Mouse (Mus musculus): ENCODE data around the gene Nccrp1. TPM values are rescaled to one million over a fixed set of nuclear protein-coding genes. Genes with fewer than 3 reads are reported as not detected.
"Not testable (repeated sequence)": the region's sequence is repeated elsewhere in the genome, so short reads cannot be mapped to it uniquely, and the experiment has no call there.

Gene Nccrp1
- polyA plus RNA-seq, 1 experiment from 2014 or later = not detected

GRCm38 (mm10) chr7:28511441-28511840 is 35.6 kb downstream of the Nccrp1 start:
- H3K4me2 ChIP-seq (ENCODE audit: low read length) = no peak overlapping the region
- WGBS = 70% methylated on average over 8 of the region's 8 CpGs

GRCm38 (mm10) chr7:28510405-28510974 is 36.6 kb downstream of the Nccrp1 start, which contains the start of gene Ifnl2:
TSS of gene Ifnl2 (minus strand) at chr7:28510455.
- not testable (repeated sequence) for H3K4me1 ChIP-seq (ENCODE audit: control insufficient read depth, insufficient read depth, low read length); H3K27ac ChIP-seq (ENCODE audit: low read depth, low read length); H3K9ac ChIP-seq (ENCODE audit: low read length); DNase-seq (ENCODE audit: low spot score); H3K27me3 ChIP-seq (replicated peaks; ENCODE audit: control insufficient read depth, insufficient read depth, low read length); H3K36me3 ChIP-seq (ENCODE audit: control insufficient read depth, insufficient read depth, low read length); H3K9me3 ChIP-seq (replicated peaks; ENCODE audit: control insufficient read depth, low read length); H3K4me2 ChIP-seq (ENCODE audit: low read length); ATAC-seq; H3K4me3 ChIP-seq (ENCODE audit: low read depth, low read length)
- WGBS = 60% methylated on average over 8 of the region's 8 CpGs

More at GRCm38 (mm10) chr7:28511441-28511840, 35.6 kb downstream of the Nccrp1 start:
- no peak overlapping the region for H3K4me3 ChIP-seq (ENCODE audit: low read depth, low read length)
- no peaks in the 10 kb centered on the region for H3K27me3 ChIP-seq (replicated peaks; ENCODE audit: control insufficient read depth, insufficient read depth, low read length)
- H3K27ac ChIP-seq (ENCODE audit: low read depth, low read length) = no peak overlapping the region
- H3K36me3 ChIP-seq (ENCODE audit: control insufficient read depth, insufficient read depth, low read length) = no peaks in the 10 kb centered on the region
- no peak for DNase-seq (ENCODE audit: low spot score)
- ATAC-seq = no peak
- H3K9me3 ChIP-seq (replicated peaks; ENCODE audit: control insufficient read depth, low read length) = no peaks in the 10 kb centered on the region
- H3K9ac ChIP-seq (ENCODE audit: low read length) = no peak overlapping the region
- H3K4me1 ChIP-seq (ENCODE audit: control insufficient read depth, insufficient read depth, low read length) = no peaks in the 10 kb centered on the region

GRCm38 (mm10) chr7:28509121-28509520 is 37.9 kb downstream of the Nccrp1 start:
- not testable (repeated sequence) for H3K4me3 ChIP-seq (ENCODE audit: low read depth, low read length); H3K4me1 ChIP-seq (ENCODE audit: control insufficient read depth, insufficient read depth, low read length); ATAC-seq; H3K9ac ChIP-seq (ENCODE audit: low read length); DNase-seq (ENCODE audit: low spot score); H3K27ac ChIP-seq (ENCODE audit: low read depth, low read length); H3K36me3 ChIP-seq (ENCODE audit: control insufficient read depth, insufficient read depth, low read length); H3K4me2 ChIP-seq (ENCODE audit: low read length); H3K9me3 ChIP-seq (replicated peaks; ENCODE audit: control insufficient read depth, low read length); H3K27me3 ChIP-seq (replicated peaks; ENCODE audit: control insufficient read depth, insufficient read depth, low read length)
- WGBS = 100% methylated on average over 1 of the region's 2 CpGs

GRCm38 (mm10) chr7:28505585-28505984 is 41.5 kb downstream of the Nccrp1 start:
- Histone ChIP-seq H3K9ac (ENCODE audit: low read length) (no peak overlapping the region), H3K9me3 (replicated peaks; ENCODE audit: control insufficient read depth, low read length) (0 out of 2 replicates have a peak, but pooled peaks cover 3% of the 10 kb centered on the region), H3K36me3 (ENCODE audit: control insufficient read depth, insufficient read depth, low read length) (no peaks in the 10 kb centered on the region), H3K27me3 (replicated peaks; ENCODE audit: control insufficient read depth, insufficient read depth, low read length) (no peaks in the 10 kb centered on the region; the same call in 1 of the 2 replicates), H3K27ac (ENCODE audit: low read depth, low read length) (no peak overlapping the region), H3K4me2 (ENCODE audit: low read length) (no peak overlapping the region), H3K4me1 (ENCODE audit: control insufficient read depth, insufficient read depth, low read length) (no peaks in the 10 kb centered on the region), H3K4me3 (ENCODE audit: low read depth, low read length) (no peak overlapping the region)
- DNase-seq (ENCODE audit: low spot score) (no peak), ATAC-seq (no peak)
- WGBS = 8% methylated on average over 5 of the region's 5 CpGs

GRCm38 (mm10) chr7:28495426-28495825 is 51.6 kb downstream of the Nccrp1 start:
- H3K9ac ChIP-seq (ENCODE audit: low read length) = no peak overlapping the region
- H3K36me3 ChIP-seq (ENCODE audit: control insufficient read depth, insufficient read depth, low read length) = no peaks in the 10 kb centered on the region
- no peaks in the 10 kb centered on the region for H3K27me3 ChIP-seq (replicated peaks; ENCODE audit: control insufficient read depth, insufficient read depth, low read length)
- H3K27ac ChIP-seq (ENCODE audit: low read depth, low read length) = no peak overlapping the region
- DNase-seq (ENCODE audit: low spot score) = peak; percentile 17
- no peak for ATAC-seq
- H3K4me2 ChIP-seq (ENCODE audit: low read length) = no peak overlapping the region
- no peaks in the 10 kb centered on the region for H3K4me1 ChIP-seq (ENCODE audit: control insufficient read depth, insufficient read depth, low read length)
- no peak overlapping the region for H3K4me3 ChIP-seq (ENCODE audit: low read depth, low read length)
- no peaks in the 10 kb centered on the region for H3K9me3 ChIP-seq (replicated peaks; ENCODE audit: control insufficient read depth, low read length)
- WGBS = 67% methylated on average over 11 of the region's 11 CpGs

Small RNA genes within 50 kb of the gene (microRNA-seq; reads per million reads assigned to microRNA genes)
- gene Mir7049 = 0.40 reads per million

Other genes starting within 250 kb of the Nccrp1 start
- gene Dll3, start 245.0 kb downstream of the Nccrp1 start, polyA plus RNA-seq (2014; fragmentation: Nextera tagmentation; extraction: Ambion mirVana) = 14.2 and 16.3 TPM in 2 replicates
- 163 and 171 TPM in 2 replicates for gene Timm50, start 235.2 kb downstream of the Nccrp1 start, polyA plus RNA-seq (2014; fragmentation: Nextera tagmentation; extraction: Ambion mirVana)
- gene Supt5, start 208.5 kb downstream of the Nccrp1 start, polyA plus RNA-seq (2014; fragmentation: Nextera tagmentation; extraction: Ambion mirVana) = 62.6 and 77.8 TPM in 2 replicates
- gene Rps16, start 196.6 kb downstream of the Nccrp1 start, polyA plus RNA-seq (2014; fragmentation: Nextera tagmentation; extraction: Ambion mirVana) = 539 and 750 TPM in 2 replicates
- 17.7 and 27.5 TPM in 2 replicates for gene Plekhg2, start 174.7 kb downstream of the Nccrp1 start, polyA plus RNA-seq (2014; fragmentation: Nextera tagmentation; extraction: Ambion mirVana)
- 3.3 and 5.6 TPM in 2 replicates for gene Zfp36, start 167.0 kb downstream of the Nccrp1 start, polyA plus RNA-seq (2014; fragmentation: Nextera tagmentation; extraction: Ambion mirVana)
- gene Med29, start 154.5 kb downstream of the Nccrp1 start, polyA plus RNA-seq (2014; fragmentation: Nextera tagmentation; extraction: Ambion mirVana) = 42.3 and 52.9 TPM in 2 replicates
- 59.3 and 73.1 TPM in 2 replicates for gene Paf1, start 154.3 kb downstream of the Nccrp1 start, polyA plus RNA-seq (2014; fragmentation: Nextera tagmentation; extraction: Ambion mirVana)
- 3.3 and 4.9 TPM in 2 replicates for gene Gmfg, start 109.8 kb downstream of the Nccrp1 start, polyA plus RNA-seq (2014; fragmentation: Nextera tagmentation; extraction: Ambion mirVana)
- gene Lrfn1, start 95.3 kb downstream of the Nccrp1 start, polyA plus RNA-seq (2014; fragmentation: Nextera tagmentation; extraction: Ambion mirVana) = 8.7 and 9.8 TPM in 2 replicates
- gene Ifnl2, start 36.8 kb downstream of the Nccrp1 start, polyA plus RNA-seq (2014; fragmentation: Nextera tagmentation; extraction: Ambion mirVana) = not detected in 2 replicates
- not detected in 2 replicates for gene Ifnl3, start 24.4 kb downstream of the Nccrp1 start, polyA plus RNA-seq (2014; fragmentation: Nextera tagmentation; extraction: Ambion mirVana)
- gene Sycn, start 6.4 kb downstream of the Nccrp1 start, polyA plus RNA-seq (2014; fragmentation: Nextera tagmentation; extraction: Ambion mirVana) = not detected in 2 replicates
- 20.1 and 24.1 TPM in 2 replicates for gene Samd4b, start 50.9 kb upstream of the Nccrp1 start, polyA plus RNA-seq (2014; fragmentation: Nextera tagmentation; extraction: Ambion mirVana)
- 12.6 and 16.0 TPM in 2 replicates for gene Pak4, start 50.9 kb upstream of the Nccrp1 start, polyA plus RNA-seq (2014; fragmentation: Nextera tagmentation; extraction: Ambion mirVana)
- gene Acp7, start 84.1 kb upstream of the Nccrp1 start, polyA plus RNA-seq (2014; fragmentation: Nextera tagmentation; extraction: Ambion mirVana) = not detected in 2 replicates
- 4.3 and 5.9 TPM in 2 replicates for gene Fbxo27, start 145.6 kb upstream of the Nccrp1 start, polyA plus RNA-seq (2014; fragmentation: Nextera tagmentation; extraction: Ambion mirVana)
- gene Fbxo17, start 169.6 kb upstream of the Nccrp1 start, polyA plus RNA-seq (2014; fragmentation: Nextera tagmentation; extraction: Ambion mirVana) = 3.0 and 3.4 TPM in 2 replicates
- 133 and 141 TPM in 2 replicates for gene Mrps12, start 194.6 kb upstream of the Nccrp1 start, polyA plus RNA-seq (2014; fragmentation: Nextera tagmentation; extraction: Ambion mirVana)
- gene Sars2, start 194.7 kb upstream of the Nccrp1 start, polyA plus RNA-seq (2014; fragmentation: Nextera tagmentation; extraction: Ambion mirVana) = 17.6 and 17.7 TPM in 2 replicates
- gene Ccer2, start 208.9 kb upstream of the Nccrp1 start, polyA plus RNA-seq (2014; fragmentation: Nextera tagmentation; extraction: Ambion mirVana) = not detected in 2 replicates
- gene Sirt2, start 219.5 kb upstream of the Nccrp1 start, polyA plus RNA-seq (2014; fragmentation: Nextera tagmentation; extraction: Ambion mirVana) = 110 and 115 TPM in 2 replicates
- 61.0 and 62.4 TPM in 2 replicates for gene Nfkbib, start 220.3 kb upstream of the Nccrp1 start, polyA plus RNA-seq (2014; fragmentation: Nextera tagmentation; extraction: Ambion mirVana)
- 1.3 and 1.5 TPM in 2 replicates for gene Rinl, start 241.7 kb upstream of the Nccrp1 start, polyA plus RNA-seq (2014; fragmentation: Nextera tagmentation; extraction: Ambion mirVana)